Mouse (Mus musculus) hindbrain, embryonic 14.5 days (tissue): ENCODE measurements around the gene Vegfd. TPM values are rescaled to one million over a fixed set of nuclear protein-coding genes. Genes with fewer than 3 reads are reported as not detected.
A peak's percentile ranks its signal among the peaks of the same experiment; 100 is the strongest.

Source experiments
- ATAC-seq: fragments of 200-750 bp; cut with Nextera tagmentation; 2 replicates; pipeline ENCODE4 v1.8.0; 2017; ENCODE audit warnings: moderate number of reproducible peaks, mild to moderate bottlenecking, moderate TSS enrichment, moderate library complexity; ENCODE audit not compliant: low FRiP score
- DNase-seq: peaks from one replicate; pipeline ENCODE4 v3.0.0-alpha.2; 2015; ENCODE audit warnings: low spot score
- H3K27ac ChIP-seq: fragments of 300-500 bp; sonication (generic); 2 replicates; pipeline ENCODE4 v1.5.1; 2014; ENCODE audit warnings: mild to moderate bottlenecking, moderate library complexity
- H3K27me3 ChIP-seq: fragments of 300-500 bp; sonication (generic); 2 replicates; pipeline ENCODE4 v1.6.1; 2014; ENCODE audit warnings: mild to moderate bottlenecking, low read length, mixed read lengths; ENCODE audit not compliant: control insufficient read depth, insufficient read depth
- H3K36me3 ChIP-seq: fragments of 300-500 bp; sonication (generic); replicated peaks from 2 replicates; pipeline ENCODE4 v1.6.1; 2014; ENCODE audit not compliant: control insufficient read depth, insufficient read depth
- H3K4me1 ChIP-seq: fragments of 300-500 bp; sonication (generic); replicated peaks from 2 replicates; pipeline ENCODE4 v1.6.1; 2014; ENCODE audit warnings: antibody characterized with exemption, low read length, mixed read lengths; ENCODE audit not compliant: control insufficient read depth, insufficient read depth
- H3K4me2 ChIP-seq: fragments of 300-500 bp; sonication (generic); replicated peaks from 2 replicates; pipeline ENCODE4 v1.6.1; 2014; ENCODE audit warnings: mild to moderate bottlenecking, moderate library complexity
- H3K4me3 ChIP-seq: fragments of 300-500 bp; sonication (generic); replicated peaks from 2 replicates; pipeline ENCODE4 v1.5.1; 2014; ENCODE audit warnings: mild to moderate bottlenecking, low read length
- H3K9ac ChIP-seq: fragments of 300-500 bp; sonication (generic); 2 replicates; pipeline ENCODE4 v1.6.1; 2014
- H3K9me3 ChIP-seq: fragments of 300-500 bp; sonication (generic); 2 replicates; pipeline ENCODE4 v1.6.1; 2016; ENCODE audit warnings: low read length; ENCODE audit not compliant: control insufficient read depth
- WGBS: fragments of 180-500 bp; shearing (Covaris S2); extraction: QIAGEN DNeasy Blood & Tissue Kit; methylation state at CpG from one replicate; pipeline ENCODE4 v1.1.7; 2014; 5-methylcytosine and 5-hydroxymethylcytosine counted together
- polyA plus RNA-seq: library from polyadenylated mRNA; unstranded; fragments of >200 nt; fragmentation: Nextera tagmentation; extraction: Ambion mirVana; gene quantifications from 2 replicates; pipeline ENCODE4 v1.2.1, GENCODE M21; 2014

The Vegfd gene
- polyA plus RNA-seq, 1 experiment from 2014 or later, result 0.56 TPM

DNA sequence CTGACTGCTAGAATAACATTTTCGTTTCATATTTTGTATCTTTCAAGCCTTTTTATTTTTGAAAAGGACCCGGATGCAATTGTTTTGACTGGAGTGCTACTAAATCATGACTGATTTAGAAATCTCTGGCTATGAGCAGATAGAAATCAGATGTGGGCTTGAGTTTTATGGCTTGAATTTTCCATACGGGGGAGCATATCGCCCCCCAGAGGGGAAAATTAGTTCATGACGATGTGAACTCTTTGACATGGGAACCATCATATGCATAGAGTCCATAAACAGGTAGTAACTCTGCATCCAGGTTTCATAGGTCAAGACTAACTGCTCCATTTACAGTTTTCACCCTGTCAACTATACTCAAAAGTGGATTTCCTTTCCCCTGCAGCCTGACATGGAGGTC is 1.4 kb downstream of the Vegfd start:
- ATAC-seq, result no peak
- H3K9ac ChIP-seq, result no peak overlapping the region
- H3K4me2 ChIP-seq, result no peak overlapping the region
- no peaks in the 10 kb centered on the region for H3K4me1 ChIP-seq
- DNase-seq, result no peak
- H3K9me3 ChIP-seq, result no peaks in the 10 kb centered on the region
- H3K4me3 ChIP-seq, result no peak overlapping the region
- H3K27me3 ChIP-seq, result peaks cover 7% of the 10 kb centered on the region; the same call in 1 of the 2 replicates
- H3K36me3 ChIP-seq, result no peaks in the 10 kb centered on the region
- WGBS, result 67% methylated on average over 5 of the region's 5 CpGs
- H3K27ac ChIP-seq, result no peak overlapping the region

DNA sequence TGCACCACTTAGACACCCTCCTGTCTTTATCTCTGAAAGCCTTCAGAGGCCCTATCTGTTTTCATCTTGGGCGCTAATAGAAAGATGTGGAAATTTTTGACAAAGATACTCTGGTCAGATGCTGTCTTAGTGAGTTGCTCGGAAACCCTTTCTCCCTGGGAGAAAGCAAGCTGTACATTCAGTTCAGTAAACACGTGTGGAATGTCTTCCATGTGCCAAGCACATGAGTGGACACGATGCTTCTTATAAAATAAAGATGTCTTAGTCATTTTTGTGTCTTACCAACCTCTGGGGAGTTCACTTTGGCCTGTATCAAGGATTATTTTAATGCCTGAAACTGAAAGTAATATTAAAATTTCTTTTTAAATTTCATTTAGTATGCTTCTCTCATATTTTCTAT is 6.5 kb downstream of the Vegfd start:
- ATAC-seq (no peak), DNase-seq (no peak)
- no peak overlapping the region for H3K27ac ChIP-seq
- no peak overlapping the region for H3K9ac ChIP-seq
- no peak overlapping the region for H3K4me3 ChIP-seq
- no peaks in the 10 kb centered on the region for H3K36me3 ChIP-seq
- no peaks in the 10 kb centered on the region for H3K4me1 ChIP-seq
- H3K9me3 ChIP-seq, result no peaks in the 10 kb centered on the region
- 87% methylated on average over 4 of the region's 4 CpGs for WGBS
- H3K27me3 ChIP-seq, result peaks cover 7% of the 10 kb centered on the region; the same call in 1 of the 2 replicates
- H3K4me2 ChIP-seq, result no peak overlapping the region

DNA sequence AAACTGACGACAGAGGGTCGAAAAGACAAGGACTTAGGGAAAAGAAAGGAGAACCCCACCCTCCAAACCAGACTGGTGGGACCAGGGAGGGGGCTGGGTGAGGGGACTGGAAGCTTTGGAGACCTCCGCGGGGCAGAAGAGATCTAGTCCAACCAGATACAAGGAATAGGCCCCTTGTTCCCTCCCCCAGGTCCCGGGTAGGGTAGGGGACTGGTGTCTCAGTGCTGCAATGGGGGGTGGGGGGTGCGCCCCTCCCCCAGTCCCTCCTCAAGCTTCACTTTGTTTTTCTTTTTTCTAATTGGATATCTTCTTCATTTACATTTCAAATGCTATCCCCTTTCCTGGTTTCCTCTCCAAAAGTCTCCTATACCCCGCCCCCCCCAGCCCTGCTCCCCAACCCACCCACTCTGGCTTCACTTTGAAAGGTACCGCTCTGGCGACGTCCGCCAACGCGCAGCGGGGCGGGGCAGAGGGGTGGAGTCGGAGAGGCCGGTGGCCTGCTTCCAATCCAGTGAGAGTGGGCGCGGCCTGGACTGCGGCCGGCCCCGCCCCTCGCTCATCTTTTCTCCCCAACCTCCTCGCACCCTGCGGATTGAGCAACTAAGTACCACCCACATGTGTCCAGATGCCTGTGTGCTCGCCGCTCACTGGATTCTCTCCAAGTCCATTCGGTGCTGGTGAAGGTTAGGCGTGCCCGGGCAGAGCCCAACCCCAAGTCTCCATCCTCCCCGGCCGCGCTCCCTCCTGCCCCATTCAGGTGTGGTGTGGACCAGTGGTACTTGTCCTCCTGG is 8.6 kb downstream of the Vegfd start:
- no peak overlapping the region for H3K27ac ChIP-seq
- H3K9ac ChIP-seq, result peak overlapping the region; percentile 28; the same call in 1 of the 2 replicates
- ATAC-seq (peak; percentile 98), DNase-seq (peak; percentile 75)
- H3K9me3 ChIP-seq, result no peaks in the 10 kb centered on the region
- WGBS, result 16% methylated on average over 30 of the region's 33 CpGs
- H3K4me3 ChIP-seq, result peak overlapping the region; percentile 37
- H3K36me3 ChIP-seq, result no peaks in the 10 kb centered on the region
- peaks cover 7% of the 10 kb centered on the region; the same call in 1 of the 2 replicates for H3K27me3 ChIP-seq
- no peaks in the 10 kb centered on the region for H3K4me1 ChIP-seq
- H3K4me2 ChIP-seq, result peak overlapping the region; percentile 74

DNA sequence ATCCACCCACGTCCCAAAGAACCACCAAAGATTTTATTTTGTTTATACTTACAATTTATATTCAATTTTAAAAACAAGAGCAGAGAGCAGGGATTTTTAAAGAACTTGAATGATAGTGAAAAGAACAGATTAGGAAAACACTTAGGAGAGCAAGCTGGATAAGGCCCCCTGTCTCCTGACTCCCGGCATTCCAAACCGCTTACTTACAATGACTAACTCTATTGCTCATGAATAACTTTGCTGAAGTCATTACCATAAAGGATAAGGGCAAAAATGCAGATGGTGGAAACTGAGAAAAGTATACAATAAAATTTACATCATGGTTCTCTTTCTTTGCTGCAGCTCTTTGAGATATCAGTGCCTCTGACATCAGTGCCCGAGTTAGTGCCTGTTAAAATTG is 20.9 kb downstream of the Vegfd start:
- no peak overlapping the region for H3K4me2 ChIP-seq
- ATAC-seq (no peak), DNase-seq (no peak)
- H3K9me3 ChIP-seq, result no peaks in the 10 kb centered on the region
- 78% methylated on average over 4 of the region's 4 CpGs for WGBS
- H3K4me3 ChIP-seq, result no peak overlapping the region
- no peaks in the 10 kb centered on the region for H3K36me3 ChIP-seq
- no peak overlapping the region for H3K27ac ChIP-seq
- H3K9ac ChIP-seq, result no peak overlapping the region
- H3K4me1 ChIP-seq, result no peaks in the 10 kb centered on the region
- H3K27me3 ChIP-seq, result no peaks in the 10 kb centered on the region; the same call in 1 of the 2 replicates

DNA sequence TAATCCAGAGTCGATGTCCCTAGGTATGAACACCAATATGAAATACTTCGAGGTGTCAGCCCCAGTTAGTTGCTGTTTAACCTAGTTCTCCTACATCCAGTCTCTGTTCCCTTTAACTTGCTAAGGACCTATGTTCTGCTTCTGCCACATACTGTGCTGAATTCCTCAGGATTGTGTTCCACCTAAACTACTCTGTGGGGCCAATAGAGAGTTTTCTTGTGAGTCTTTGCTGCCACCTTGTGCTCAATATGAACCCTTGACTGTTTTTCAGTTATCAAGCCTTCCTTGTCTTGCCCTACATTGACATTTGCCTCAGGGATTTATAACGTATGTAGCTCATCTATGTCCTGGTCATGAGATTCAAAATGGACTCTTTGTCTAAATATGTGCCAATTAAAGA is 25.3 kb downstream of the Vegfd start:
- ATAC-seq, result no peak; the same call in 1 of the 2 replicates
- DNase-seq, result peak; percentile 59
- no peak overlapping the region for H3K9ac ChIP-seq

DNA sequence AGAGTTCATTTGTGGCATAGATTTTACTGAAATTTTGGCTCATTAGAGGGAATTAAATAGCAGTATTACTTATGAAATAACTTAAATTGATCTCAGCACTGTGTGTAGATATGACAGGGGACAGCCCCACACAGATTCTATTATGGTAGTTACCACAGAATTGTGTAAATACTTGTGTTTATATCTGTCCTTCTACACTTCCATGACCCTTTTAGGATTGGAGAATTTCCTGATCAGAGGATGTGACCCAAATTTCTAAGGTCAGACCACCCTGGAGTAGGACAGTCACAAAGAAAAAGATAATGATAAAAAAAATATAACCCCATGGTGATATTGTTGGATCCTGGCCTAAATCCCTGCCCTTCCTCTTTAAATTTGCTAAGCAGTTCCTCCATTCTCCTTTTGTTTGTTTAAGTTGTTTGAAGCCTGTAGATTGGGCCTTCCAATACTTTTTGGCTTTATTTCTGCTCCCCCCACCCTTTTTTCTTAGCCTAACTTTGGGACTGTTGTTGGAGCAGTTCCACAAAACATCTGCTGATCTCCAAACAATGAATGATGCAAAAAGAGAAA is 32.0 kb downstream of the Vegfd start:
- Histone ChIP-seq H3K9me3 (no peaks in the 10 kb centered on the region), H3K9ac (no peak overlapping the region), H3K36me3 (no peaks in the 10 kb centered on the region), H3K4me2 (no peak overlapping the region), H3K27ac (no peak overlapping the region), H3K4me3 (no peak overlapping the region), H3K27me3 (no peaks in the 10 kb centered on the region), H3K4me1 (no peaks in the 10 kb centered on the region)
- no peak for DNase-seq
- ATAC-seq, result no peak

More for the DNA sequence above, 25.3 kb downstream of the Vegfd start:
- H3K4me2 ChIP-seq, result no peak overlapping the region
- H3K27ac ChIP-seq, result no peak overlapping the region
- no peaks in the 10 kb centered on the region for H3K9me3 ChIP-seq
- H3K4me3 ChIP-seq, result no peak overlapping the region
- no peaks in the 10 kb centered on the region for H3K36me3 ChIP-seq
- H3K4me1 ChIP-seq, result no peaks in the 10 kb centered on the region
- H3K27me3 ChIP-seq, result no peaks in the 10 kb centered on the region
- WGBS, result 60% methylated on average over 3 of the region's 3 CpGs

DNA sequence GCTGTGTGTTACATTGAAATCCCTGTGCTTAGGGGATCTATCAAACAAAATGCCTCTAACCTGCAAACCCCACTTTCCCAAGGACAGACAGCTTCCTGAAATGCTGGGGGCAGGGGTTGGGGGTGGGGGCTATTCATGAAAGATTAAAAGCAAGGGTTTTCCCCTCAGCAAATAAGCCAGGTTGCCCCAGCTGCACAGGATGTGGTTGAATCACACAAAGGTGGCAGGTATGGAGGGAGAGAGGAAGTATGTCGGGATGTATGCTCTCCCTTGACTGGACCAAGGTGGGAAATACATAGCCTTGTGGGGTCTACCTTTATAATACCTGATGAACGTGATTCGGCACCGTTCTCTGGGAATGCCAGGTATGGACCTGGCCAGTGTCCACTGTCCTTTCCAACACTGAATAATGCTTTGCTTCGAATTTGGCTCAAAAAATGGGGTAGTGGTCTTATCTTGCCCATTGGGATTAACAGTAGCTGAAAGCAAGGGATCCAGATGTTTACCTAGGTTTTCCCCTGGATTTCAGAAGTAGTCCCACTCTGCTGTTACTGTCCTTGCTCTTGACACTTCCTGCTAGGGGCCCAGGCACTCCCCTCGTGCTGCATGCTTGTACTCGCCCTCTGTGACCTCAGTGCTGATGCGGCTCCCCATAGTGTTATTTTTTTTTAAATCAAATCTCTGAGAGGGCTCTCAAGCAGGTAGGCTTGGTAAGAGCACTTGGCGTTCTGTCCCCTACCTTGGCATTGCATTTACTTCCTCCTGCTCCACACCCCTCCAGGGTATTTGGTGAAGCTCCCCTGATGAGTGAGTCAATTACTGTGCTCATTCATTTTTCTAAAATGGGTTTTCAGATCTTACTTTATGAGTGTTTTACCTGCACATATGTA is 33.2 kb downstream of the Vegfd start:
- H3K36me3 ChIP-seq, result no peaks in the 10 kb centered on the region
- H3K27me3 ChIP-seq, result no peaks in the 10 kb centered on the region
- H3K9ac ChIP-seq, result no peak overlapping the region
- H3K27ac ChIP-seq, result no peak overlapping the region
- WGBS, result 80% methylated on average over 9 of the region's 9 CpGs
- no peak overlapping the region for H3K4me3 ChIP-seq
- no peaks in the 10 kb centered on the region for H3K4me1 ChIP-seq
- no peaks in the 10 kb centered on the region for H3K9me3 ChIP-seq
- H3K4me2 ChIP-seq, result no peak overlapping the region
- DNase-seq (no peak), ATAC-seq (no peak)

DNA sequence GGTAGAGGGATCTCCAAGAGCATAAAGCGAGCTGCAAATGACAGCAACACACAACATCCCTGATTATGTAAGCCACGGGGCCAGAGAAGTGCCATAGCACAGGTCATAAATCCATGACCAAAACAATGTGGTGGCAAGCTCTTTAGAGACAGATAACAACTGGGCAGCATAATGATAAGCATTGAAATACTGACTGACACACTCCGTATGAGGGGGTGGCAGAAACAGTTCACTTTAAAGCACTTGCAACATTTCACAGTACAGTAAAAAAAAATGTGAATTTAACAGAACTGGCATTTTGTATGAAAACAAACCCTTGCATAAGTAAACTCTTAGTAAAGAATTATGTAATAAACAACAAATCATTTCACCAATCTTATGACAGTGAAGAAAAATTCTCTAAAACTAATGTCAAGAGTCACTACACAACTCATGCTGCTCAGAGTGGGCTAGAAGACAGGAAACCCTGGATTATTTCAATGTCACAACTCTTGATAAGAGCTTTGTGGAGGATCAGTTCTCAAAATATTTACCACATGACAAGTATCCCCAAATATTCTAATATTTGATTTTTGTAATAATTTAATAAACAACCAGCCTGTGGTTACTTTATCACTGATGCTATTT is 35.2 kb downstream of the Vegfd start:
- ATAC-seq (no peak), DNase-seq (no peak)
- Histone ChIP-seq H3K4me2 (no peak overlapping the region), H3K9ac (no peak overlapping the region), H3K27ac (no peak overlapping the region), H3K36me3 (no peaks in the 10 kb centered on the region), H3K27me3 (no peaks in the 10 kb centered on the region), H3K4me1 (no peaks in the 10 kb centered on the region), H3K4me3 (no peak overlapping the region), H3K9me3 (no peaks in the 10 kb centered on the region)
- WGBS, result 81% methylated on average over 3 of the region's 3 CpGs

DNA sequence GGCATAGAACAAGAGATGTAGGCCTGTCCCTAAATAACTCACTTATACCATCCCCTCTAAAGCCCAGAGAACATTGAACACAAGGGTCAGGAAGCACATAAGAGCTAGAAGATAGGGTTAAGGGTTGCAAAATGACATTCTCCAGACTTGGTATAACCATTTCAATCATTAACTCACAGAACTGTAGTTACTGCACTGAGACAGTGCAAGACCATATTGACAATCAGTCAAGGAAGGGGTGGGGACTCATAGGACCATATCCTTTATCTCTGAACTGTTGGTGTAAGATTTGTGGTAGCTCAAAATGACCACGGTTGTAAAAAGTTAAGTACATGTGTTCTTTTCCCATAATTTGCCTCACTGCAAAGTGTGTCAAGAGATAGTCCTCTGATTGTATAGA is 37.4 kb downstream of the Vegfd start:
- Histone ChIP-seq H3K9ac (no peak overlapping the region), H3K27me3 (no peaks in the 10 kb centered on the region), H3K4me1 (no peaks in the 10 kb centered on the region), H3K4me2 (no peak overlapping the region), H3K4me3 (no peak overlapping the region), H3K36me3 (no peaks in the 10 kb centered on the region), H3K27ac (no peak overlapping the region), H3K9me3 (no peaks in the 10 kb centered on the region)
- DNase-seq, result no peak
- 88% methylated on average over 1 of the region's 1 CpGs for WGBS
- no peak for ATAC-seq
